Mouse (Mus musculus) cerebellum, adult 2 months (tissue): ENCODE data around the gene Carns1.

ENCODE experiments used
- CTCF ChIP-seq: fragments of 200-500 bp; IDR thresholded peaks from 2 replicates; pipeline ENCODE4 v1.5.1; 2011; ENCODE audit warnings: low read depth, mild to moderate bottlenecking, control low read depth, low read length, moderate library complexity, borderline replicate concordance; ENCODE audit not compliant: insufficient read depth
- POLR2A ChIP-seq: fragments of 200-500 bp; IDR thresholded peaks from 2 replicates; pipeline ENCODE4 v1.6.1; 2011; ENCODE audit warnings: low read length, control low read depth, borderline replicate concordance; ENCODE audit not compliant: insufficient read depth

GRCm38 (mm10) chr19:4155223-4156072 is 19.8 kb downstream of the Carns1 start:
- TF ChIP-seq POLR2A (no peak), CTCF (no peak)
